Mouse (Mus musculus) urinary bladder, postnatal 25 days (tissue): ENCODE results near the gene Usp9x.

ENCODE experiments used
- DNase-seq: peaks from one replicate; pipeline ENCODE4 v3.0.0; 2022; ENCODE audit warnings: low spot score

Gene Usp9x

GRCm38 (mm10) chrX:13071241-13071775, at the start of gene Usp9x:
Usp9x (plus strand) TSS chrX:13071498.
- peak; percentile 64 for DNase-seq

- no peak for DNase-seq
Observed at GRCm38 (mm10) chrX:13022547-13023310, 48.6 kb upstream of the Usp9x start.

- DNase-seq = no peak
Observed at GRCm38 (mm10) chrX:13024539-13025202, 46.6 kb upstream of the Usp9x start.

GRCm38 (mm10) chrX:13025286-13025685, 46.0 kb upstream of the Usp9x start:
- DNase-seq = no peak

GRCm38 (mm10) chrX:13028156-13028555, 43.1 kb upstream of the Usp9x start:
- no peak for DNase-seq

GRCm38 (mm10) chrX:13029996-13030395, 41.3 kb upstream of the Usp9x start:
- no peak for DNase-seq

GRCm38 (mm10) chrX:13037085-13037484, 34.2 kb upstream of the Usp9x start:
- DNase-seq = no peak

GRCm38 (mm10) chrX:13039211-13039610, 32.1 kb upstream of the Usp9x start:
- DNase-seq = no peak

GRCm38 (mm10) chrX:13040391-13040790, 30.9 kb upstream of the Usp9x start:
- no peak for DNase-seq

- peak; percentile 80 for DNase-seq
Observed at GRCm38 (mm10) chrX:13041630-13042129, 29.6 kb upstream of the Usp9x start.

GRCm38 (mm10) chrX:13043780-13044179, 27.5 kb upstream of the Usp9x start:
- no peak for DNase-seq

GRCm38 (mm10) chrX:13044666-13045065, 26.6 kb upstream of the Usp9x start:
- DNase-seq = no peak

GRCm38 (mm10) chrX:13046893-13047435, 24.3 kb upstream of the Usp9x start:
- no peak for DNase-seq

GRCm38 (mm10) chrX:13047631-13048345, 23.5 kb upstream of the Usp9x start:
- DNase-seq = no peak

GRCm38 (mm10) chrX:13054612-13055011, 16.7 kb upstream of the Usp9x start:
- DNase-seq = no peak

- DNase-seq = no peak
Observed at GRCm38 (mm10) chrX:13061961-13062360, 9.3 kb upstream of the Usp9x start.

- DNase-seq = no peak
Observed at GRCm38 (mm10) chrX:13064273-13064925, 6.9 kb upstream of the Usp9x start.

- DNase-seq = no peak
Observed at GRCm38 (mm10) chrX:13070206-13070572, 1.1 kb upstream of the Usp9x start.

GRCm38 (mm10) chrX:13070573-13071240, 591 bp upstream of the Usp9x start:
- peak; percentile 80 for DNase-seq

- peak; percentile 30 for DNase-seq
Observed at GRCm38 (mm10) chrX:13071776-13072460, 620 bp downstream of the Usp9x start.
